Mouse (Mus musculus): Measurements from ENCODE around the gene Iqsec2.

Iqsec2 gene

DNA sequence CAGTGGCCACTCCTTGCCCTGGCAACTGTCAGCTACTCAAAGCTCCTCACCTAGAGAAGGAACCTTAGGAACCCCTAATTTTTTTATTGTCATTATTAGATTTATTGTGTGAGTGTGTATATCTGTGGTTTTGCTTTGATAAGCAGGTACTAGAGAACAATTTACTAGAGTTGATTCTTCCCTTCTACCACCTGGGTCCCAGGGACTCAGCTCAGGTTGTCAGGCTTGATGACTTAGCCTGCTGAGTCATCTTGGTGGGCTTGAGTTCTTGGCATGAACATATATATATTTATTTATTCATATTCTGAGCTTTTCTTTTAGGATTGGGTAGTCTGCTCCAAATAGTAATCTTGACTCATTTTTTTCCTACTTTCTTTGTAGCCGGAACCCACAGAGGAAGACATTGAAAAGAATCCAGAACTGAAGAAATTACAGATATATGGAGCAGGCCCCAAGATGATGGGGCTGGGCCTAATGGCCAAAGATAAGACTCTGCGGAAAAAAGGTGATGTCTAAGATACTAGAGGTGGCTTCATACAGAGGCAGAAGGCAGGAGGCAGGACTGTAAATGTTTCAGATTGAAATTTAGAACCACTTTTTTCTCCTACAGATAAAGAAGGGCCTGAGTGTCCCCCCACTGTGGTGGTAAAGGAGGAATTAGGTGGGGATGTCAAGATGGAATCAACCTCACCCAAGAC lies 100.6 kb downstream of the Iqsec2 start:
- Histone ChIP-seq H3K4me3 (replicated peaks; ENCODE audit: low read length) (no peak overlapping the region), H3K27me3 (ENCODE audit: insufficient read depth, low read length) (no peaks in the 10 kb centered on the region), H3K4me1 (replicated peaks; ENCODE audit: low read depth, low read length) (no peaks in the 10 kb centered on the region), H3K9me3 (ENCODE audit: low read length) (no peaks in the 10 kb centered on the region), H3K36me3 (ENCODE audit: insufficient read depth, low read length) (peaks cover 96% of the 10 kb centered on the region)
- no peak for TF ChIP-seq NANOG (IDR thresholded peaks at IDR 0.05; ENCODE audit: borderline replicate concordance, low read length)
- no peak for TF ChIP-seq CTCF (conservative IDR thresholded peaks at IDR 0.05; ENCODE audit: low read length)
- TF ChIP-seq POU5F1 (IDR thresholded peaks at IDR 0.05; ENCODE audit: borderline replicate concordance, low read length), result no peak

DNA sequence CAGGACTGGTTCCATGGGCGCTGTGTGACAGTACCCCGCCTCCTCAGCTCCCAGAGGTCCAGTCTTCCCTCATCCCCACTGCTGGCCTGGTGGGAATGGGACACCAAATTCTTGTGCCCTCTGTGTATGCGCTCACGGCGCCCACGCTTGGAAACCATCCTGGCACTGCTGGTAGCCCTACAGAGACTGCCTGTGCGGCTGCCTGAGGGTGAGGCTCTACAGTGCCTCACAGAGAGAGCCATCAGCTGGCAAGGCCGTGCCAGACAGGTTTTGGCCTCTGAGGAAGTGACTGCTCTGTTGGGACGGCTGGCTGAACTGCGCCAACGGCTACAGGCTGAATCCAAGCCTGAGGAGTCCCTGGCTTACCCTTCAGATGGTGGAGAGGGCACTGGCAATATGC lies 127.1 kb downstream of the Iqsec2 start:
- Histone ChIP-seq H3K27me3 (ENCODE audit: insufficient read depth, low read length) (no peaks in the 10 kb centered on the region), H3K4me1 (replicated peaks; ENCODE audit: low read depth, low read length) (no peaks in the 10 kb centered on the region; the same call in 1 of the 2 replicates), H3K36me3 (ENCODE audit: insufficient read depth, low read length) (peaks cover 97% of the 10 kb centered on the region), H3K9me3 (ENCODE audit: low read length) (no peaks in the 10 kb centered on the region), H3K4me3 (replicated peaks; ENCODE audit: low read length) (no peak overlapping the region)
- TF ChIP-seq CTCF (conservative IDR thresholded peaks at IDR 0.05; ENCODE audit: low read length), result no peak
- no peak for TF ChIP-seq POU5F1 (IDR thresholded peaks at IDR 0.05; ENCODE audit: borderline replicate concordance, low read length)
- TF ChIP-seq NANOG (IDR thresholded peaks at IDR 0.05; ENCODE audit: borderline replicate concordance, low read length), result no peak
